Mouse (Mus musculus): ENCODE results near the gene Ankrd2.

DNA sequence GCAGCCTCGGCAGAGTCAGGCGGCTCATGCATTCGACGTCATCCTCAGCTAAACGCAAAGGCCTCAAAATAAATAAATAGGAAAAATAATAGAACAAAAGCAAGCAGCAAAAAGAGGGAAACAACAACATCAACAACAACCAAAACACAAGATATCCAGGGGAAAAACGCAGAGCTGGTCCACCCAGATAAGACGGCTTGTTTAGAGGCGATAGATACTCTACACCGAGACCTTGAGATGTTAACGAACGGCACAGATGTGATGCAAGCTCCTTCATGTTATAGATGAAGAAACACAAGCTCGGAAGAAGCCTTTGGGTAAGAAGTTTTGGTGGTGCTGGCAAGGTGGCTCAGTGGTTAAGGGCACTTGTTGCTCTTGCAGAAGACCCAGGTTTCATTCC is 43.2 kb downstream of the Ankrd2 start:
- peak; percentile 65 for TF ChIP-seq EP300 (IDR thresholded peaks at IDR 0.05; ENCODE audit: low read depth)
- no peak for TF ChIP-seq CTCF (IDR thresholded peaks at IDR 0.05; ENCODE audit: low read depth)
